Mouse (Mus musculus): ENCODE results near the gene Dlat.

- no peak for TF ChIP-seq CTCF (IDR thresholded peaks at IDR 0.05; ENCODE audit: extremely low read depth, insufficient read depth, insufficient read length, insufficient replicate concordance)
- peak; percentile 30; the same call in 1 of the 2 replicates for TF ChIP-seq POLR2A (IDR thresholded peaks at IDR 0.05; ENCODE audit: low read depth, low read length)
Measured at GRCm38 (mm10) chr9:50616766-50617603, 42.6 kb downstream of the Dlat start, which contains the start of the genes Pih1d2 and Nkapd1.
